Mouse (Mus musculus): Measurements from ENCODE around the gene H2afv. TPM values are rescaled to one million over a fixed set of nuclear protein-coding genes. Genes with fewer than 3 reads are reported as not detected.

H2afv gene
- 491 and 846 TPM in 2 replicates for polyA plus RNA-seq (2012; rRNA removed)

DNA sequence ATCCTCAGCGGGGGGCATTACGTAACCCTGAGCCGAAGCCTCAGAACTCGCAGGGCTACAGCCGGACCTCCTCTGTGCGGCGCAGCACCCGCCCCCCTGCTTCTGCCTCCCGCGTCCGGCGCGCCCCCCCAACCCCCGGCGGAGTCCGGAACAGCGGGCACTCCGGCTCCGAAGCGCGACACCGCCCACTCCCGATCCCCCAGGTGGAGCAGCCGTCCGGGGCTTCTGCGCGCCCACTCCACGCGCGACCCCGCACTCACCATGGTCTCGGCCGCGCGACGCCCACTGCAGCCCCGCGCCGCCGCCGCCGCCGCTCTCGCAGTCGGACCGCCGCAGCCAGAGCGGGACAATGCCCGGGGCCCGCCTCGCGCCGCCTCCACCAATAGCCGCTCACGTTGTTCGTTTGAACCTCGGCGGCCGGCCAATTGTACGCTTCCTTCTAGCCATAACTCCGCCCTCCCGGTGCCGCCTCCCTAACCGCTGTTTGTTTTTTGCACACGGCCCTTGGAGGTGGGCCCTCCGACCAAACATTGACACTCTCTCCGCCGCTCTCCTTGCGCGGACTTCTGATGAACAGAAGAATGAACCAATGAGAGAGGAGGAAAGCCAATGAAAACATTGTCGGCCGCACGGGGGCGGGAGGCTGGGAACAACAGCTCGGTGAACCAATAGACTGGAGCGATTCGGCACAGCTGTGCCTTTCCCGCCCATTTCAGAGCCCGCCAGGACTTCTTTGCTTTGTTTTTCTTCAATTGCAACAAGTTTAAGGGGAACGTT lies at the start of gene H2afv:
H2afv (minus strand) TSS at position 367 of the 777 bp plus-strand sequence.

DNA sequence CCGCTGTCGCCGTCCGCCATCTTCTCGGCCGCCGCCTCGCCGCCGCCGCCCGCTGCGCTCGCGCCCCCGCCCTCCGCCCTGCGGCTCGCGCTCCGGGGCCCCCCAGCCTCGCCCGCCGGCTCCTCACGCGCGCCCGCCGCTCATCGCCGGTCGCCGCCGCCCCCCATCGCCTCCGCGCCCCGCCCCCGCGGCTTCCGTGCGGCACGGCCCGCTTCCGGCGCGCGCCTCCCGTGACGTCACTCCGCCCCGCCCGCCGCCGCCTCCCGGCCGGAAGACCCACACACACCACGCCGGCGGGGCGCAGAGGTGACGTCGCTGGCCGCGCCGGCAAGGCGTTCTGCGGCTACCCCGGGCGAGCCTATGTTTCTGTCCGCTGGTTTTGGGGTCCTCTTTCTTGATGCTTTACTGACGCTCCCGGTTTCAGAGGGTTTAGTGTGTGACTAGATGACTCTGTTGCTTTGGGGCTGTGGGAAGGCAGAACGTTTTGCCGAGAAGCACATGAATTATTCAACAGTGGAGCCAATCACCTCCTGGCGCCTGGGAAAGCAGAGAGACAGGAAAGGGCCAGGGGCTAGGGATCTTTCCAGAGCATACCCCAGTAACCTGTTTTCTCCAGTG lies 31.7 kb upstream of the H2afv start, which contains the start of gene Purb:
Purb (minus strand) TSS at position 51 of the 618 bp plus-strand sequence.

DNA sequence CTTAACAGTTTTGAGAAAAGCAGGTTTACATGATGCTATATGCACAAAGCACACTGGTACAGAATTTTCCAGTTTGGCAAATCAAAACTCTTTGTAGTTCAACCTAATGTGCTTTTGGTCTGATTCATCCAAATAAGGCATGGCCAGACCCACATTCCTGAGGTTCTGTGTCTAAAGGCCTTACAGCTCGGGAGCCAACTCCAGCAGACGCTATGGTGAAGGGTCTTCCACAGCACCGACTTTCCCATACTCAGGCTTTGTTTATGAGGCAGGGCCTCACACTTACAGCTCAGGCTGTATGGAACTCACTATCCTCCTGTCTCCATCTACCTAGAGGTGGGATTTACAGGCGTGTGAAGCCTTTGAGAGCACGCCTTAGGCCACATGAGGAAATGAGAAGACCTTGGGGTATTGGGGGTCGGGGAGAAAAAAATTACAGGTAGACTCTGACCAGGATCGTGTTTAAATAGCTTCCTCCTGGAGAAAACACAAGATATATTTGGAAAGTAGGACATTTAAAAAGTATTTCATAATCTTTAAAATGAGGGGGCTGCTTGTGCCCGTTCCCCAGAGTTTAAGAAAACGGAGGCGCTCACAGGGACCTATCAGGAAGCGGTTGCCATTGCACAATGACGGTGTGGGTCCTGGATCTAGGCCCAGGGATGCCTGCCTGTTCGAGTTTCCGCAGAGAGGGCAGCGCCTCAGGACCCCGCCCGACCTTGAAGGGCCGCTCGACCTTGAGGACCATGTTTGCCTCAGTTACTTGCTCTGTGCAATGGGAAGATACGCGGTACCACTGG lies 29.3 kb downstream of the H2afv start, which contains the start of gene Ppia:
Ppia (plus strand) TSS at position 693 of the 800 bp plus-strand sequence.

DNA sequence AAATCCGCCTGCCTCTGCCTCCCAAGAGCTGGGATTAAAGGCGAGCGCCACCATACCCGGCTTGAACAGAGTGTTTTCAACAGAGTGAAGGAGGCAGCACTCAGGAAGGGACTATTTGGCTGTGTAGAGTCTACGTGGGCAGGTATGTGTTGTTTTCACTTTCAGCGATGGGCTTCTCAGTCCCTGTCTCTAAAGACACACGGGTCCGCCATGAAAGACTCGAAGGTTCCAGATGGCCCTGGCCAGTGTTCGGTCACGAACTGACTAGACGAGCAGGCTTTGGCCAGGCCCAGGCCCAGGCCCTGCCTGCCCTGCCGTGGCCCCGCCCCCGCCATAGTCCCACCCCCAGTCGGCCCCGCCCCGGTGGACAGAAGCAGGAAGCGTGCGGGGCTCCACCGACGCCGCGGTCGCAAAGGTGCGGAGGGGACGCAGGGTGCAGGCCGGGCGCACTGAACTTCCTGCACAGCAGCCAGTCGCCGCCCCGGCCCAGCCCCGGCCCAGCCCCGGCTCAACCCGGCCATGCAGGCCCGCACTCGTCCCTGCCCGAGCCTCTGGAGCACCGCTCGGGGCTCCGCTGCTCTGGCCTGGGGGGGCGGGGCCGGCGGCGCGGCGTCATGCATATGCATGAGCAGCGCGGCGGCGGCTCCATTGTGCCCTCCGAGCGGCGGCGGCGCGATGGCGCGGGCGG lies 55.4 kb downstream of the H2afv start, which contains the start of gene Zmiz2:
Zmiz2 (plus strand) TSS at position 349 of the 688 bp plus-strand sequence.

Other genes with a start within 250 kb of the H2afv start
- 0.13 and 0.34 TPM in 2 replicates for gene A730071L15Rik, start 244.4 kb downstream of the H2afv start, polyA plus RNA-seq (2012; rRNA removed)
- 49.4 and 50.8 TPM in 2 replicates for gene Nudcd3, start 244.0 kb downstream of the H2afv start, polyA plus RNA-seq (2012; rRNA removed)
- 0.07 and 0.09 TPM in 2 replicates for gene Npc1l1, start 214.3 kb downstream of the H2afv start, polyA plus RNA-seq (2012; rRNA removed)
- 56.3 and 62.0 TPM in 2 replicates for gene Ddx56, start 176.7 kb downstream of the H2afv start, polyA plus RNA-seq (2012; rRNA removed)
- gene Tmed4, start 169.6 kb downstream of the H2afv start, polyA plus RNA-seq (2012; rRNA removed), result 114 and 130 TPM in 2 replicates
- gene Ogdh, start 152.8 kb downstream of the H2afv start, polyA plus RNA-seq (2012; rRNA removed), result 48.8 and 61.6 TPM in 2 replicates
- gene Zmiz2, start 55.4 kb downstream of the H2afv start, polyA plus RNA-seq (2012; rRNA removed), result 42.8 and 57.0 TPM in 2 replicates
- gene Ppia, start 29.0 kb downstream of the H2afv start, polyA plus RNA-seq (2012; rRNA removed), result 3,603 and 3,967 TPM in 2 replicates
- 14.3 and 20.2 TPM in 2 replicates for gene Purb, start 31.5 kb upstream of the H2afv start, polyA plus RNA-seq (2012; rRNA removed)
- 1.1 TPM in 2 replicates for gene Myo1g, start 76.5 kb upstream of the H2afv start, polyA plus RNA-seq (2012; rRNA removed)
- gene Ccm2, start 102.4 kb upstream of the H2afv start, polyA plus RNA-seq (2012; rRNA removed), result 49.6 and 82.5 TPM in 2 replicates
- gene Nacad, start 161.6 kb upstream of the H2afv start, polyA plus RNA-seq (2012; rRNA removed), result 34.7 and 73.7 TPM in 2 replicates
- gene Tbrg4, start 181.6 kb upstream of the H2afv start, polyA plus RNA-seq (2012; rRNA removed), result 96.0 and 96.3 TPM in 2 replicates
- gene Wap, start 194.2 kb upstream of the H2afv start, polyA plus RNA-seq (2012; rRNA removed), result not detected in 2 replicates
- gene Ramp3, start 214.1 kb upstream of the H2afv start, polyA plus RNA-seq (2012; rRNA removed), result 3.4 and 7.6 TPM in 2 replicates